13 mouse cellular contexts compared by ENCODE assay signal in genomic region chr10:130229584-130229983, GRCm38 (mm10). TPM values are rescaled to one million over a fixed set of nuclear protein-coding genes. Genes with fewer than 3 reads are reported as not detected.
A peak's percentile ranks its signal among the peaks of the same experiment; 100 is the strongest.
DNase-seq lines count a peak whose midpoint lies in the region; TF ChIP-seq lines count a peak whose summit lies in the region.
"Had no signal": no experiment of that assay in that cellular context is flagged by ENCODE, and none has a peak within 500 bp of the region (broad histone marks: within the 10 kb centered on the region; RNA-seq: fewer than 3 reads in every experiment).

No protein-coding gene starts in this region.

- DNase-seq in adrenal gland, postnatal 10 days: peak; percentile 6
- DNase-seq in adrenal gland, adult 8-10 months: no peak
- DNase-seq in left cerebral cortex, adult 2 months (ENCODE audit: extremely low spot score in 1 of 2, low spot score in 2 of 2): no peak
- DNase-seq in left cerebral cortex, adult 8-10 months (ENCODE audit: low spot score in 2 of 2): no peak
- peak; percentile 20 for DNase-seq in WW6 (ENCODE audit: low read depth, low spot score)
- peak; percentile 36 for DNase-seq in retina, embryonic 14.5 days (ENCODE audit: low spot score)
- no peak for DNase-seq in kidney, adult 9 months
- no peak for DNase-seq in layer of hippocampus, adult 8-10 months (ENCODE audit: low spot score in 2 of 2)
- DNase-seq: kidney, adult 11 months; layer of hippocampus, postnatal 36 days had no signal

- H3K4me3 ChIP-seq in left cerebral cortex, adult 2 months: no peak overlapping the region
- H3K4me3 ChIP-seq: heart, embryonic 12.5 days; liver, embryonic 15.5 days; midbrain, embryonic 13.5 days had no signal

- intact Hi-C loops in left cerebral cortex, adult 2 months (cut with DNase I): no loop called here

- no peak overlapping the region for H3K27ac ChIP-seq in left cerebral cortex, adult 2 months
- H3K27ac ChIP-seq: liver, embryonic 15.5 days; midbrain, embryonic 13.5 days had no signal

- TF ChIP-seq CTCF in left cerebral cortex, adult 2 months (IDR thresholded peaks at IDR 0.05): peak; percentile 27; the same call in 1 of the 2 replicates

RNA-seq across cellular contexts. Expression of gene Olfr827, which starts 15.4 kb away (rescaled TPM):
- not detected for total RNA-seq in adrenal gland, postnatal 10 days (2021)
- not detected for total RNA-seq in adrenal gland, adult 8-10 months (2022)
- total RNA-seq in left cerebral cortex, adult 2 months (2021): not detected
- not detected for total RNA-seq in left cerebral cortex, adult 8-10 months (2022)
- total RNA-seq in layer of hippocampus, adult 8-10 months (2022): not detected
- total RNA-seq: layer of hippocampus, postnatal 36 days had no signal

RNA-seq across cellular contexts. Expression of gene Olfr826, which starts 45.6 kb away (rescaled TPM):
- not detected for total RNA-seq in adrenal gland, postnatal 10 days (2021)
- total RNA-seq in adrenal gland, adult 8-10 months (2022): not detected
- total RNA-seq in left cerebral cortex, adult 2 months (2021): not detected
- not detected for total RNA-seq in left cerebral cortex, adult 8-10 months (2022)
- not detected for total RNA-seq in layer of hippocampus, adult 8-10 months (2022)
- total RNA-seq: layer of hippocampus, postnatal 36 days had no signal

RNA-seq across cellular contexts. Expression of gene Neurod4, which starts 50.5 kb away (rescaled TPM):
- under 1 TPM; 0.18 to 0.21 TPM for total RNA-seq in adrenal gland, postnatal 10 days (2021)
- total RNA-seq in adrenal gland, adult 8-10 months (2022): 1 to 10 TPM in 3 of 4 experiments, under 1 TPM in 1; 0.45 to 2.2 (median 1.4) TPM
- under 1 TPM; 0.27 to 0.30 TPM for total RNA-seq in left cerebral cortex, adult 2 months (2021)
- total RNA-seq in left cerebral cortex, adult 8-10 months (2022): under 1 TPM in 3 of 4 experiments, not detected in 1; 0.22 to 0.61 (median 0.39) TPM
- under 1 TPM in 2 of 4 experiments, not detected in 2; 0.22 to 0.32 TPM for total RNA-seq in layer of hippocampus, adult 8-10 months (2022)

Comparison
In these comparisons a context has a peak if more than half of its experiments do, and no peak if none do; other contexts are left out.
1. DNase-seq: peak in adrenal gland, postnatal 10 days (single experiment), WW6 (single experiment) and retina, embryonic 14.5 days (single experiment); none in adrenal gland, adult 8-10 months (single experiment), left cerebral cortex, adult 2 months (0 of 2), left cerebral cortex, adult 8-10 months (0 of 2), kidney, adult 9 months (single experiment) and layer of hippocampus, adult 8-10 months (0 of 2).